13 mouse cellular contexts compared by ENCODE assay signal in genomic region chr16:96620861-96621260, GRCm38 (mm10).
DNase-seq lines count a peak whose midpoint lies in the region; ATAC-seq and TF ChIP-seq lines count a peak whose summit lies in the region.
"Had no signal": no experiment of that assay in that cellular context is flagged by ENCODE, and none has a peak within 500 bp of the region (broad histone marks: within the 10 kb centered on the region; RNA-seq: fewer than 3 reads in every experiment).

No protein-coding gene starts in this region.

- no peak for TF ChIP-seq EP300 in heart, postnatal 0 days (IDR thresholded peaks at IDR 0.05; ENCODE audit: low read depth)
- TF ChIP-seq EP300 in heart, adult 2 months (IDR thresholded peaks at IDR 0.05; ENCODE audit: insufficient read depth, low read depth, low read length) = no peak

- no peak overlapping the region for H3K4me3 ChIP-seq in heart, postnatal 0 days (ENCODE audit: low read depth, low read length)
- no peak overlapping the region for H3K4me3 ChIP-seq in heart, adult 2 months
- H3K4me3 ChIP-seq in midbrain, embryonic 14.5 days (replicated peaks; ENCODE audit: low read depth, low read length) = no peak overlapping the region
- H3K4me3 ChIP-seq in midbrain, embryonic 13.5 days (replicated peaks) = no peak overlapping the region
- H3K4me3 ChIP-seq: embryonic facial prominence, embryonic 13.5 days; kidney, embryonic 15.5 days; limb, embryonic 15.5 days; neural tube, embryonic 13.5 days had no signal

- no peaks in the 10 kb centered on the region for H3K79me2 ChIP-seq in heart, adult 2 months (replicated peaks; ENCODE audit: control insufficient read depth, insufficient read depth, low read length)

- peak overlapping the region; percentile 43; the same call in 1 of the 2 replicates for H3K27ac ChIP-seq in heart, postnatal 0 days (ENCODE audit: low read depth)
- no peak overlapping the region for H3K27ac ChIP-seq in heart, adult 2 months
- H3K27ac ChIP-seq in midbrain, embryonic 14.5 days (replicated peaks; ENCODE audit: low read depth, low read length) = peak overlapping the region; percentile 52; the same call in 1 of the 2 replicates
- H3K27ac ChIP-seq in midbrain, embryonic 13.5 days = no peak overlapping the region
- H3K27ac ChIP-seq: kidney, embryonic 15.5 days; limb, embryonic 15.5 days; neural tube, embryonic 13.5 days had no signal

- H3K36me3 ChIP-seq in heart, postnatal 0 days (replicated peaks; ENCODE audit: control insufficient read depth, insufficient read depth, low read length) = no peaks in the 10 kb centered on the region
- H3K36me3 ChIP-seq in heart, adult 2 months (ENCODE audit: control insufficient read depth, insufficient read depth, low read length) = no peaks in the 10 kb centered on the region
- H3K36me3 ChIP-seq in midbrain, embryonic 14.5 days (ENCODE audit: control insufficient read depth, insufficient read depth, low read length) = peaks cover 26% of the 10 kb centered on the region
- peaks cover 25% of the 10 kb centered on the region for H3K36me3 ChIP-seq in midbrain, embryonic 13.5 days
- H3K36me3 ChIP-seq: embryonic facial prominence, embryonic 13.5 days; kidney, embryonic 15.5 days; limb, embryonic 15.5 days had no signal

- WGBS in heart, postnatal 0 days = 94% methylated on average over 6 of the region's 6 CpGs
- whole genome bisulfite sequencing in heart, adult 2 months = 75% methylated on average over 6 of the region's 6 CpGs
- WGBS in midbrain, embryonic 14.5 days = 88% methylated on average over 6 of the region's 6 CpGs
- 84% methylated on average over 6 of the region's 6 CpGs for WGBS in midbrain, embryonic 13.5 days

- no peak for TF ChIP-seq POLR2A in heart, adult 2 months (IDR thresholded peaks at IDR 0.05; ENCODE audit: insufficient read depth, low read depth, low read length)

- intact Hi-C loops in heart, adult 2 months (cut with DNase I) = no loop called here

- H3K4me2 ChIP-seq in heart, postnatal 0 days (ENCODE audit: low read depth, low read length) = no peak overlapping the region
- H3K4me2 ChIP-seq in midbrain, embryonic 14.5 days (ENCODE audit: low read length) = no peak overlapping the region
- H3K4me2 ChIP-seq in midbrain, embryonic 13.5 days (replicated peaks) = no peak overlapping the region
- H3K4me2 ChIP-seq: embryonic facial prominence, embryonic 13.5 days; kidney, embryonic 15.5 days; limb, embryonic 15.5 days; neural tube, embryonic 13.5 days had no signal

- no peak for TF ChIP-seq CTCF in heart, postnatal 0 days (IDR thresholded peaks at IDR 0.05; ENCODE audit: low read depth)
- TF ChIP-seq CTCF in heart, adult 2 months (IDR thresholded peaks at IDR 0.05) = no peak

- no peaks in the 10 kb centered on the region for H3K9me3 ChIP-seq in heart, postnatal 0 days (replicated peaks; ENCODE audit: control insufficient read depth, low read length)
- no peaks in the 10 kb centered on the region for H3K9me3 ChIP-seq in midbrain, embryonic 14.5 days (ENCODE audit: control insufficient read depth, low read length)
- H3K9me3 ChIP-seq in midbrain, embryonic 13.5 days = no peaks in the 10 kb centered on the region
- H3K9me3 ChIP-seq: embryonic facial prominence, embryonic 13.5 days; kidney, embryonic 15.5 days; limb, embryonic 15.5 days; neural tube, embryonic 13.5 days had no signal

- peaks cover 12% of the 10 kb centered on the region; the same call in 1 of the 2 replicates for H3K4me1 ChIP-seq in heart, postnatal 0 days (ENCODE audit: control insufficient read depth, insufficient read depth)
- H3K4me1 ChIP-seq in heart, adult 2 months (ENCODE audit: control insufficient read depth, insufficient read depth, low read length) = peaks cover 2% of the 10 kb centered on the region; the same call in 1 of the 2 replicates
- peaks cover 14% of the 10 kb centered on the region for H3K4me1 ChIP-seq in midbrain, embryonic 14.5 days (ENCODE audit: control insufficient read depth, insufficient read depth, low read length)
- peaks cover 16% of the 10 kb centered on the region for H3K4me1 ChIP-seq in midbrain, embryonic 13.5 days (replicated peaks)

- no peak overlapping the region for H3K9ac ChIP-seq in heart, postnatal 0 days (replicated peaks; ENCODE audit: low read depth, low read length)
- H3K9ac ChIP-seq in heart, adult 2 months (ENCODE audit: low read depth, low read length) = no peak overlapping the region
- no peak overlapping the region for H3K9ac ChIP-seq in midbrain, embryonic 14.5 days (replicated peaks; ENCODE audit: low read length)
- H3K9ac ChIP-seq in midbrain, embryonic 13.5 days (replicated peaks) = no peak overlapping the region
- H3K9ac ChIP-seq: embryonic facial prominence, embryonic 13.5 days; kidney, embryonic 15.5 days; limb, embryonic 15.5 days; liver, postnatal 0 days; neural tube, embryonic 13.5 days had no signal

- ATAC-seq in heart, postnatal 0 days (ENCODE audit: insufficient read depth, low read depth) = no peak
- ATAC-seq in midbrain, embryonic 14.5 days (ENCODE audit: low FRiP score, low TSS enrichment) = no peak
- ATAC-seq in midbrain, embryonic 13.5 days = no peak
- ATAC-seq: liver, postnatal 0 days had no signal

- no peak for DNase-seq in heart, postnatal 0 days (ENCODE audit: low spot score)
- no peak for DNase-seq in heart, adult 2 months
- no peak for DNase-seq in midbrain, embryonic 14.5 days
- peak; percentile 68 for DNase-seq in cerebellum, adult 9-11 months
- no peak for DNase-seq in kidney, postnatal 25 days
- no peak for DNase-seq in right cerebral cortex, postnatal 25 days
- DNase-seq: liver, postnatal 0 days; thymus, postnatal 4 days had no signal

- H3K27me3 ChIP-seq in heart, postnatal 0 days (ENCODE audit: control insufficient read depth, insufficient read depth, low read length) = no peaks in the 10 kb centered on the region
- H3K27me3 ChIP-seq in heart, adult 2 months (ENCODE audit: control insufficient read depth, insufficient read depth, low read length) = no peaks in the 10 kb centered on the region
- no peaks in the 10 kb centered on the region for H3K27me3 ChIP-seq in midbrain, embryonic 14.5 days (ENCODE audit: control insufficient read depth, insufficient read depth, low read length)
- no peaks in the 10 kb centered on the region for H3K27me3 ChIP-seq in midbrain, embryonic 13.5 days
- H3K27me3 ChIP-seq: embryonic facial prominence, embryonic 13.5 days; limb, embryonic 15.5 days; neural tube, embryonic 13.5 days had no signal

Comparison
In these comparisons a context has a peak if more than half of its experiments do, and no peak if none do; other contexts are left out.
1. H3K27ac ChIP-seq: peak in heart, postnatal 0 days (single experiment) and midbrain, embryonic 14.5 days (single experiment); none in heart, adult 2 months (single experiment) and midbrain, embryonic 13.5 days (single experiment).